Mouse (Mus musculus): Measurements from ENCODE around the gene Olfr168.
"Not testable (repeated sequence)": the region's sequence is repeated elsewhere in the genome, so short reads cannot be mapped to it uniquely, and the experiment has no call there.

Olfr168 gene

DNA sequence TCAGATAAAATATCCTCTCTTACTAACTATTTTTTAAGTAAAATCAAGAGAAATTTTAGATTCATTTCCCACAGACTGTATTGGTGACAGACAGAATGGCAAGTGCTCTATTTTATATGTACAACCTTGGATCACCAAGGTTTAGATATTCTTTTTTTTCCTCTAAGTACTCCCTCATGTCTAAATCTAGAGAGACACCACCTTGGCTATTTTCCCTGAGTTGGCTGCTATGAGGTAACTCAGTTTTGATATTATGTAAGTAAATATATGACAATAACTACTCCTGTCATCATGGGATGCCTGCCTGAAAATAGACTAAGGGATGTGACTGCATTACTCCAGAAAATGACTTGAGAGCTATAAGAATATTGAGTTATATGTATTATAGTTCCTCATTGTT, at the start of gene Olfr168:
Gene Olfr168 (minus strand): TSS at position 101 of the 400 bp plus-strand sequence.
- DNase-seq = no peak

GRCm38 (mm10) chr16:19571709-19572108, 36.4 kb upstream of the Olfr168 start, which contains the start of gene Olfr169:
Gene Olfr169 (minus strand): TSS chr16:19571809.
- not testable (repeated sequence) for DNase-seq

GRCm38 (mm10) chr16:19553429-19553828, 18.1 kb upstream of the Olfr168 start:
- DNase-seq = not testable (repeated sequence)

- DNase-seq = not testable (repeated sequence)
Observed at GRCm38 (mm10) chr16:19552246-19552645, 16.9 kb upstream of the Olfr168 start.

DNA sequence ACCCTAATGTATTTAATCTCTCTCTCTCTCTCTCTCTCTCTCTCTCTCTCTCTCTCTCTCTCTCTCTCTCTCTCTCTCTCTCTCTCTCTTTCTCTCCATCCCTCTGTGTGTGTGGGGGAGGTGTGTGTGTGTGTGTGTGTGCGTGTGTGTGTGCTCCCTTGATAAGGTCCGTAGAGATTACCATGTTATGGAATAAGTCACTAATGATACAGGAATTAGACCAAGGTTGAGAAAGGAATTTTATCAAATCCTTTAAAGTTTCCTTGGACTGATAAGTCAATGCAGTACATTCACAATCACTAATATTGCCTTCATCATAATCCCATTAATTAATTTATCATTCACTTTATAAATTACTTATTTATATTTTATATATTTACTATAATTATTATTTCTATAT, 13.2 kb downstream of the Olfr168 start, which contains the start of gene Olfr167:
Gene Olfr167 (minus strand): TSS at position 101 of the 400 bp plus-strand sequence.
- no peak for DNase-seq

- no peak for DNase-seq
Observed at GRCm38 (mm10) chr16:19483394-19483793, 52.0 kb downstream of the Olfr168 start, which contains the start of gene Olfr166. Gene Olfr166 (plus strand): TSS chr16:19483694.

Data from lung, postnatal 10 days (tissue).